Mouse (Mus musculus) mammary gland, adult 2 months (tissue): ENCODE measurements around the gene En1. TPM values are rescaled to one million over a fixed set of nuclear protein-coding genes. Genes with fewer than 3 reads are reported as not detected.

Source experiments
- polyA plus RNA-seq: library from polyadenylated mRNA; depleted of rRNA; stranded (reverse); fragments of >200 nt; gene quantifications from 2 replicates; pipeline ENCODE4 v1.2.3, GENCODE M21; 2012; ENCODE audit warnings: low replicate concordance; rRNA removed

The En1 gene
- polyA plus RNA-seq = 0.99 and 3.3 TPM in 2 replicates

GRCm38 (mm10) chr1:120602031-120602730 is at the start of gene En1:
En1 (plus strand) TSS chr1:120602418.

Other genes starting within 250 kb of the En1 start
- gene Marco, start 97.4 kb upstream of the En1 start, polyA plus RNA-seq = 8.4 and 14.1 TPM in 2 replicates